Mouse (Mus musculus): ENCODE results near the gene Cd86. TPM values are rescaled to one million over a fixed set of nuclear protein-coding genes. Genes with fewer than 3 reads are reported as not detected.

Cd86 gene
- polyA plus RNA-seq, 1 experiment = 2.8 TPM

DNA sequence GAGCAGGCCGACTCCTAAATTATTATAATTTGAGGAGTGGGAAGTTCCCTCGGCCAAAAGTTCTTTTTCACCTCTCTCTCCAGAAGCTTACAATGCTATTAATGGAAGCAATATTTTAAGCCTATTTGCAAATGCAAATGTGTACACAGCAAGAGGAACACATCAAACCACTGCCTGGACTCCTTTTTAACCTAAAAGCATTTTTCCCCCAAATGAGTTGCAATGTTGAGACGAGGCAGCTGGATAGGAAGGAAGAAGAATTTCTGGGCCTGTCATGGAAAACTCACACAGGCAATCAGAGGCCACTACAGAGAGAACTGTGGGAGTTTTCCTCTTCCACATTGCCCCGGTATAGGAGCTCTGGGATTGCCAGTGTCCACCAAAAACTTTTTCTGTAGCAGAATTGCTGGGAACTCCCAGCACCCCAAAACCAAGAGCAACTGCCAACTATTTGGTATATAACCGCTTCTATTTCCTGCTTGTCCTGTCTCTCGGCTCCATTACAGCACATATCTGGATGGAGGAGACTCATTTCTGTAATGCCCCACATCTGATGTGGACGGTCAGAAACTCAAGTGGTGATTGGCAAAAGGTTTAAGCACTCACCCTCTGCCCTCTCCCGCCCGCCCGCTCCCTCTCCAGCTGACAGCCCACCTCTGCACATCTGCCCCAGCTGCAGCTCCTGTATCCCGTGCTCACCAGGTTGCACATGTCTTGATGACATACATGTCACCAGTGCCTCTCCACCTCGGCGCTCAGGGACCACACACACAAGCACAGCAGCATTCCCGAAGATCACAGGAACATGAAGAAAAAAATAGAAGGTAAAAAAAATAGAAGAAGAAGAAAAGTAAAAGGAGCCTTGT, 23.8 kb downstream of the Cd86 start:
- no peak for TF ChIP-seq CTCF (IDR thresholded peaks at IDR 0.05; ENCODE audit: insufficient read depth, low read length)
- no peak for TF ChIP-seq POLR2A (IDR thresholded peaks at IDR 0.05; ENCODE audit: borderline replicate concordance, extremely low read depth, low read depth, low read length)
- 69% methylated on average over 14 of the region's 14 CpGs for whole genome bisulfite sequencing
- Histone ChIP-seq H3K4me3 (replicated peaks; ENCODE audit: extremely low read depth, low read depth, low read length) (no peak overlapping the region), H3K4me1 (ENCODE audit: control insufficient read depth, insufficient read depth, low read length) (no peaks in the 10 kb centered on the region)
- no peak for DNase-seq

DNA sequence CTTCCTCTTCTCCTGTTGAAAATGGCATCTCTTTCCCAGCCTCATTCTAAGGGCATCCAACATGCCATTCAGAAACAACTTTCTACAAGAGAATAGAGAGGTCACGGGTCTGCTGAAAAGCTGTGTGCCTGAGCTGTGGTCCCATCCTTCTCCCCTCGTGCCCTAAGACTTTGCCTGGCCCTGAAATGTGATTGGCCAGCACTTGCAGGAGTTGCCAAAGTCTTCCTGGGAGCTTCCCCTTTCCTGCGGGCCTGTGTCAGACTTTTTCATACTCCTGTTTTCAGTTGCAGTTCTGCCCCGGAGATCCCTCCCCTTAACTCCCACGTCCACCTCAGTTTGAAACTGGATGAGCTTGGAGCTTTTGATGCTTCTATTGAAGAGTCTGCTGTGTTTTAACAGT, 24.9 kb downstream of the Cd86 start:
- no peaks in the 10 kb centered on the region for H3K4me1 ChIP-seq (ENCODE audit: control insufficient read depth, insufficient read depth, low read length)
- H3K4me3 ChIP-seq (replicated peaks; ENCODE audit: extremely low read depth, low read depth, low read length) = no peak overlapping the region
- TF ChIP-seq CTCF (IDR thresholded peaks at IDR 0.05; ENCODE audit: insufficient read depth, low read length) = no peak
- TF ChIP-seq POLR2A (IDR thresholded peaks at IDR 0.05; ENCODE audit: borderline replicate concordance, extremely low read depth, low read depth, low read length) = no peak
- WGBS = 61% methylated on average over 5 of the region's 5 CpGs
- DNase-seq = no peak

DNA sequence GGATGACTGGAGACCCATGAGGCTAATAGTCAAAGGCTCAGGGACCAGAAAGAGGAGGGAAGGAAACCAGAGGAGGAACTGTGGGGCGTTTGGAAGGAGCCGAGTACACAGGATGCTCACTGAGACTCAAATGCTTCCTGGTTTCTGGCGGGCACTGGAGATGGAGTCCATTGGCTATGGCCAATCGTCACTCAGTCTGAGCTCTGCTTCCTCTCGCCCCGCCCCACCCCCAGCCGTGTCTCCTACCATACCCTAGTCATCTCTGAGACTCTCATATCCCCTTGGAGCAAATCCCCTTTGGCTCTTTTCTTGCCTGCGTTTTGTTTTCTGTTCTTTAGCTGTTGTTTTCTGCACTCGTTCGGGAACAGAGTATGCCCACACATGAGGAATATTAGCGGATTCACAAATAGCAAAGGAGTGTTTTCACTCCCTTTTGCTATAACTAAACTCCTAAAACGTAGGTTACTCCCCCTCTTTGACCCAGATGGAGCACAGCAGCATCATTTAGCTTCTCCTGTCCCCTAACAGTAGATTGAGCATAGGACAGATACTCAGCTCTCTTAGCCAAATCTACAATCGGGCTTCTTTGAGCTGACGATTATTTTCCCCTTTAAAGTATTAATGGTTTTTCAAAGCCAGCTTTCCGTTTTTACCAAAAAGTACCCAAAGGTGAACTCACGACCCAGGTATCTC, 25.9 kb downstream of the Cd86 start:
- no peaks in the 10 kb centered on the region for H3K4me1 ChIP-seq (ENCODE audit: control insufficient read depth, insufficient read depth, low read length)
- WGBS = 78% methylated on average over 16 of the region's 16 CpGs
- DNase-seq = no peak
- no peak for TF ChIP-seq POLR2A (IDR thresholded peaks at IDR 0.05; ENCODE audit: borderline replicate concordance, extremely low read depth, low read depth, low read length)
- no peak for TF ChIP-seq CTCF (IDR thresholded peaks at IDR 0.05; ENCODE audit: insufficient read depth, low read length)
- no peak overlapping the region for H3K4me3 ChIP-seq (replicated peaks; ENCODE audit: extremely low read depth, low read depth, low read length)

DNA sequence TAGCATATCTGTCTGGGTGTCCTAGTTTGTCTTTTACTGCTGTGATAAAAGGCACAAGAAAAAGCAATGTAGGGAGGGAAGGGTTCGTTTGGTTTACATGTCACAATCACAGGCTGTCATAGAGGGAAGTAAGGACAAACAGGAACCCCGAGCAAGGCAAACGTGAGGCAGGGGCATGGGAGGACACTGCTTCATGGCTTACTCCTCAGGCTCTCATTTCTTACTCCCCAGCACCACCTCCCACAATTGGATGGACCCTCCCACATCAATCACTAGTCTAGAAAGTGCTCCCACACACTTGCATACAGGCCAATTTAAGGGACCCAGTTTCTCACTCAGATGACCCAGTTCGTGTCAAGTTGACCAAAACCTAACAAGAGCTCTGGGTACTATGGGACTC, 29.1 kb downstream of the Cd86 start:
- 44% methylated on average over 4 of the region's 4 CpGs for WGBS
- Histone ChIP-seq H3K4me3 (replicated peaks; ENCODE audit: extremely low read depth, low read depth, low read length) (no peak overlapping the region), H3K4me1 (ENCODE audit: control insufficient read depth, insufficient read depth, low read length) (no peaks in the 10 kb centered on the region)
- no peak for TF ChIP-seq CTCF (IDR thresholded peaks at IDR 0.05; ENCODE audit: insufficient read depth, low read length)
- TF ChIP-seq POLR2A (IDR thresholded peaks at IDR 0.05; ENCODE audit: borderline replicate concordance, extremely low read depth, low read depth, low read length) = no peak
- DNase-seq = no peak

DNA sequence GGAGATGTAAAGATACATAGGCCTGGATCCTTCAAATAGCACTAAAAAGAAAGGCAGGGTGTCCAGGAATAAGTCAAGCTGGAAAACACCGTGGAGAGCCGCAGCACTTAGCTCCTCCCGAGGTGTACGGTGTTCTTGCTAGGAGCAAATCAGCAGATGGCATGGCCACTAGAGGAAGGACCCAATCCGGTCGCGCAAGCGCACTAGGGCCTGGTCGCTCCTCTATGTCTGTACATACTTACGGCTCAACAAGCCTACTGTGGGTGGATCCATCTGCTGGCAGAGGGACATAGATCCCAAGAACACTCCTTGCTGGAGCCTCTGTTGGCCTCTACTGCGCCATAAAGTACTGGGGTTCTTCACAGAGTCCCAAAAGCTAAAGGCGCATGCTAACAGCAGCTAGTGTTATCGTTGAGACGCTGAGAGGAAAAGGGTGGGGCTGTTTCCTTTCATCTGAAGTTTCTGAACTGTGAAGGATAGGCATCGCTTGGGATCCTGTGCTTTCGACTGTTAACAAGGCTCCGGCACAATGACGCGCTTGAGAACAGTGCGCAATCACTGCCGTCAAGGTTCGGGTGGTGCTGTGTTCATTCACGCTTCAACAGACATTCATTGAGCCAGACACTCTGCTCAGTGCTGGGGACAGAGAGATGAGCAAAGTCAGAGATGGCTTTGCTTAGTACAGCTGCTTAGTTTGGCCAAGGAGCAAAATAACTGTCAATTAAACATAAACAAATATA, 30.7 kb downstream of the Cd86 start:
- 82% methylated on average over 23 of the region's 23 CpGs for WGBS
- H3K4me3 ChIP-seq (replicated peaks; ENCODE audit: extremely low read depth, low read depth, low read length) = no peak overlapping the region
- TF ChIP-seq CTCF (IDR thresholded peaks at IDR 0.05; ENCODE audit: insufficient read depth, low read length) (no peak), POLR2A (IDR thresholded peaks at IDR 0.05; ENCODE audit: borderline replicate concordance, extremely low read depth, low read depth, low read length) (no peak)
- no peaks in the 10 kb centered on the region for H3K4me1 ChIP-seq (ENCODE audit: control insufficient read depth, insufficient read depth, low read length)
- no peak for DNase-seq

DNA sequence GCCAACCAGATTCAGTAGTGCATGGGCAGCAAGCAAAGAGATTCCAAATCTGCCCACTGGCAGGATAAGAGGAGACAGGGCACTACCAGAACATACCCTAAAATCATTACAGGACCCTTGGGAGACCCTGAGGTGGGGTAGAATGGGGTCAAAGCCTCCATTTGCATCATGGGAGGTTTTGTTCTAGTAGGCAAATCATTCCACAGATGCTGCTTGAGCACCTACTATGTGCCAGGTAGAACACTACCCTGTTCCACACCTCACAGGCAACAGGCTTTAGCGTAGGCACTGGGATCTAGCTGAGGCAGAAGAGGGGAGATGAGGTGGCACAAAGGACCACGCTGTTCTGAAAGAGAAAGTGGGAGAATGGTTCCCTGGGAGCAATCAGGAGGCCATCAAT, 31.5 kb downstream of the Cd86 start:
- 98% methylated on average over 2 of the region's 2 CpGs for WGBS
- no peak overlapping the region for H3K4me3 ChIP-seq (replicated peaks; ENCODE audit: extremely low read depth, low read depth, low read length)
- H3K4me1 ChIP-seq (ENCODE audit: control insufficient read depth, insufficient read depth, low read length) = no peaks in the 10 kb centered on the region
- no peak for DNase-seq
- no peak for TF ChIP-seq CTCF (IDR thresholded peaks at IDR 0.05; ENCODE audit: insufficient read depth, low read length)
- no peak for TF ChIP-seq POLR2A (IDR thresholded peaks at IDR 0.05; ENCODE audit: borderline replicate concordance, extremely low read depth, low read depth, low read length)

DNA sequence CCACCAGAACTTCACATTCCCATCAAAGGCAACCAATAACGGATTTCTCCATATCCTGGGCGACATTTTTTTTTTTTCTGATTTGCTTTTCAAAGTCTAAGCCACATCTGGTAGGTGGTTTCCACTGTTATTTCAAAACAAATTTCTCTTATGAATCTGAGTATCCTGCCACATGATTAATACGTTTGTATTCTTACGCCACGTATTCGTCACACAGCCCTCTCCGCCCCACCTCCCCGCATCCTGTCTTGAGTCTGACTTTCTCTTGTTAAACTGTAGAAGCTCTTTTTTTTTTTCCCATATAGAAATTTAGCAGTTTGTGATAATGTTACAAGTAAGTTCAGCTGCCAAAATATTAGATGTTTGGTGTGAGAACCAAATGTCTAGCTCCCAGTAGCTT, 33.7 kb downstream of the Cd86 start:
- WGBS = 76% methylated on average over 8 of the region's 8 CpGs
- Histone ChIP-seq H3K4me3 (replicated peaks; ENCODE audit: extremely low read depth, low read depth, low read length) (no peak overlapping the region), H3K4me1 (ENCODE audit: control insufficient read depth, insufficient read depth, low read length) (no peaks in the 10 kb centered on the region)
- no peak for TF ChIP-seq CTCF (IDR thresholded peaks at IDR 0.05; ENCODE audit: insufficient read depth, low read length)
- TF ChIP-seq POLR2A (IDR thresholded peaks at IDR 0.05; ENCODE audit: borderline replicate concordance, extremely low read depth, low read depth, low read length) = no peak
- DNase-seq = no peak

DNA sequence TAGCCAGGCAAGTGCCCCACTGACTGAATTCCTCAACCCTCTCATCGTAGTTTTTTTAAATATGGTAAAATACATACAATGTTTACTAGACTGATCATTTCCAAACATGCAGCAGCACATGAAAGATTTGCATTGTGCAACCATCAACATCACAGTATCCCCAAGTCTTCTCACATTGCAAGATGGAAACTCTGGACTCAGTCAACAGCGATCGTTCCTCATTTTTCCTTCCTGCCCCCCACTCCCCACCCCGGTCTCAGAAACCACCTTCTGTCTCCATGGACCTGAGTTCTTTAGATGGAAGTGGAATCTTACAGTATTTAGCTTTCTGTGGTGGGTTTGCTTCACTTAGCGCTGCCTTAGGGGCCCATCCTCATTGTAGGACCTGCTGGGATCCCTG, 34.3 kb downstream of the Cd86 start:
- no peak for DNase-seq
- Histone ChIP-seq H3K4me1 (ENCODE audit: control insufficient read depth, insufficient read depth, low read length) (no peaks in the 10 kb centered on the region), H3K4me3 (replicated peaks; ENCODE audit: extremely low read depth, low read depth, low read length) (no peak overlapping the region)
- TF ChIP-seq POLR2A (IDR thresholded peaks at IDR 0.05; ENCODE audit: borderline replicate concordance, extremely low read depth, low read depth, low read length) = no peak
- no peak for TF ChIP-seq CTCF (IDR thresholded peaks at IDR 0.05; ENCODE audit: insufficient read depth, low read length)
- WGBS = 73% methylated on average over 5 of the region's 5 CpGs

DNA sequence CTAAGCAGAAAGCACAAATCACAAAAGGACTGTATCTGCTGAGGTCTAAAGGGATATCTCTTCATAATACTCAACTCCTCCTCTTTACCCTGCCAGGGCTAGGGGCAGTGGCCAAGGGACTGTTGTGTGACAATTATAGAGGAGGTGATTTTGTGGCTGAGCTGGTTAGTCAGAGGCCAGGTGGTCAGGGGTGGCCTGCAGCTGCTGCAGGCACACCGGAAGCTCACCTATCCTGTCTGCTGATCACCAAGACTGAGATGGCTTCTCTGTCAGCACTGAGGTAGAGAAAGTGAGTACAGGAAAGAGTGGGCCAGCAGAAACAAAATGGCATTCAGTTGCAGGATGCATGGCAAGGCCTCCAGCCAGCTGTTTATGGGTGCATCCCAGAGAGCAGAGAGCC, 38.1 kb downstream of the Cd86 start:
- DNase-seq = no peak
- no peak overlapping the region for H3K4me3 ChIP-seq (replicated peaks; ENCODE audit: extremely low read depth, low read depth, low read length)
- H3K4me1 ChIP-seq (ENCODE audit: control insufficient read depth, insufficient read depth, low read length) = no peaks in the 10 kb centered on the region
- 86% methylated on average over 1 of the region's 1 CpGs for WGBS
- TF ChIP-seq POLR2A (IDR thresholded peaks at IDR 0.05; ENCODE audit: borderline replicate concordance, extremely low read depth, low read depth, low read length) (no peak), CTCF (IDR thresholded peaks at IDR 0.05; ENCODE audit: insufficient read depth, low read length) (no peak)

All from lung, adult 2 months (tissue).